Mouse (Mus musculus) kidney, adult 2 months (tissue): ENCODE measurements around the gene Fbxl17. TPM values are rescaled to one million over a fixed set of nuclear protein-coding genes. Genes with fewer than 3 reads are reported as not detected.
A peak's percentile ranks its signal among the peaks of the same experiment; 100 is the strongest.

Experiments
- DNase-seq: peaks from one replicate; pipeline ENCODE4 v3.0.0; 2021
- H3K27ac ChIP-seq: fragments of 200-500 bp; 2 replicates; pipeline ENCODE4 v1.5.1; 2012; ENCODE audit warnings: low read depth, low read length, control low read depth, inconsistent platforms; ENCODE audit not compliant: insufficient read depth
- H3K27me3 ChIP-seq: fragments of 200-500 bp; replicated peaks from 2 replicates; pipeline ENCODE4 v1.6.1; 2012; ENCODE audit warnings: mild to moderate bottlenecking, moderate library complexity, low read length, inconsistent platforms; ENCODE audit not compliant: control insufficient read depth, insufficient read depth
- H3K36me3 ChIP-seq: fragments of 200-500 bp; 2 replicates; pipeline ENCODE4 v1.6.1; 2012; ENCODE audit warnings: mild to moderate bottlenecking, moderate library complexity, low read length, inconsistent platforms; ENCODE audit not compliant: control insufficient read depth, insufficient read depth
- H3K4me1 ChIP-seq: fragments of 200-500 bp; 2 replicates; pipeline ENCODE4 v1.6.1; 2011; ENCODE audit warnings: low read length; ENCODE audit not compliant: control insufficient read depth, insufficient read depth
- H3K4me3 ChIP-seq: fragments of 200-500 bp; 2 replicates; pipeline ENCODE4 v1.5.1; 2011; ENCODE audit warnings: mild to moderate bottlenecking, low read depth, low read length, control low read depth; ENCODE audit not compliant: insufficient read depth
- CTCF ChIP-seq: fragments of 200-500 bp; conservative IDR thresholded peaks from 2 replicates; pipeline ENCODE4 v1.5.1; 2011; ENCODE audit warnings: low read depth, mild to moderate bottlenecking, control low read depth, low read length, moderate library complexity, mixed read lengths; ENCODE audit not compliant: insufficient read depth, insufficient read length
- POLR2A ChIP-seq: fragments of 200-500 bp; IDR thresholded peaks from one replicate; pipeline ENCODE4 v1.6.1; 2011; ENCODE audit warnings: low read depth, low read length, control low read depth
- WGBS: fragments of 180-500 bp; shearing (Covaris S2); methylation state at CpG from one replicate; pipeline ENCODE4 v1.1.7; 2018; 5-methylcytosine and 5-hydroxymethylcytosine counted together
- polyA plus RNA-seq: library from polyadenylated mRNA; depleted of rRNA; stranded (reverse); fragments of >200 nt; gene quantifications from 2 replicates; pipeline ENCODE4 v1.2.3, GENCODE M21; 2012

The Fbxl17 gene
- polyA plus RNA-seq, 1 experiment = 10.2 TPM

- peak overlapping the region; percentile 12; the same call in 1 of the 2 replicates for H3K27ac ChIP-seq
- no peak overlapping the region for H3K4me3 ChIP-seq
- peaks cover 13% of the 10 kb centered on the region for H3K4me1 ChIP-seq
- H3K27me3 ChIP-seq = no peaks in the 10 kb centered on the region
- TF ChIP-seq POLR2A = no peak
- TF ChIP-seq CTCF = no peak
- no peak for DNase-seq
- H3K36me3 ChIP-seq = no peaks in the 10 kb centered on the region
- WGBS = 82% methylated on average over 6 of the region's 6 CpGs
Observed at GRCm38 (mm10) chr17:63501091-63501490, 1.3 kb upstream of the Fbxl17 start.

GRCm38 (mm10) chr17:63500156-63500834 is 478 bp upstream of the Fbxl17 start:
- no peaks in the 10 kb centered on the region for H3K27me3 ChIP-seq
- TF ChIP-seq POLR2A = peak; percentile 30
- TF ChIP-seq CTCF = no peak
- H3K4me3 ChIP-seq = peak overlapping the region; percentile 79
- H3K4me1 ChIP-seq = peaks cover 17% of the 10 kb centered on the region
- H3K36me3 ChIP-seq = no peaks in the 10 kb centered on the region
- peak overlapping the region; percentile 90 for H3K27ac ChIP-seq
- WGBS = 1% methylated on average over 74 of the region's 78 CpGs
- peak; percentile 92 for DNase-seq

GRCm38 (mm10) chr17:63498717-63499635 is 841 bp downstream of the Fbxl17 start:
- peak; percentile 51 for DNase-seq
- no peaks in the 10 kb centered on the region for H3K27me3 ChIP-seq
- H3K27ac ChIP-seq = peak overlapping the region; percentile 90
- H3K4me1 ChIP-seq = peaks cover 22% of the 10 kb centered on the region
- WGBS = under 1% methylated on average over 79 of the region's 90 CpGs
- no peaks in the 10 kb centered on the region for H3K36me3 ChIP-seq
- no peak for TF ChIP-seq POLR2A
- TF ChIP-seq CTCF = no peak
- H3K4me3 ChIP-seq = peak overlapping the region; percentile 79

- no peaks in the 10 kb centered on the region for H3K36me3 ChIP-seq
- TF ChIP-seq CTCF (no peak), POLR2A (no peak)
- 6% methylated on average over 6 of the region's 6 CpGs for WGBS
- H3K27ac ChIP-seq = peak overlapping the region; percentile 27; the same call in 1 of the 2 replicates
- H3K4me1 ChIP-seq = peaks cover 27% of the 10 kb centered on the region
- H3K27me3 ChIP-seq = no peaks in the 10 kb centered on the region
- no peak for DNase-seq
- H3K4me3 ChIP-seq = peak overlapping the region; percentile 79
Observed at GRCm38 (mm10) chr17:63498182-63498716, 1.6 kb downstream of the Fbxl17 start.

GRCm38 (mm10) chr17:63497206-63497731 is 2.5 kb downstream of the Fbxl17 start:
- Histone ChIP-seq H3K4me1 (peaks cover 35% of the 10 kb centered on the region), H3K27me3 (no peaks in the 10 kb centered on the region), H3K4me3 (no peak overlapping the region), H3K27ac (no peak overlapping the region), H3K36me3 (no peaks in the 10 kb centered on the region)
- no peak for DNase-seq
- no peak for TF ChIP-seq CTCF
- TF ChIP-seq POLR2A = no peak
- WGBS = 80% methylated on average over 6 of the region's 6 CpGs

GRCm38 (mm10) chr17:63496153-63496552 is 3.7 kb downstream of the Fbxl17 start:
- 0 out of 2 replicates have a peak overlapping the region, but pooled peaks have one; percentile 20 for H3K27ac ChIP-seq
- WGBS = 27% methylated on average over 5 of the region's 5 CpGs
- TF ChIP-seq POLR2A = no peak
- TF ChIP-seq CTCF = no peak

More at GRCm38 (mm10) chr17:63496153-63496552, 3.7 kb downstream of the Fbxl17 start:
- Histone ChIP-seq H3K4me1 (peaks cover 40% of the 10 kb centered on the region), H3K27me3 (no peaks in the 10 kb centered on the region), H3K36me3 (no peaks in the 10 kb centered on the region), H3K4me3 (no peak overlapping the region)
- DNase-seq = peak; percentile 53
